Mouse (Mus musculus) induced T-regulatory cell, adult 2 months (primary cell): Measurements from ENCODE around the gene Ralgps1.

Experiments used
- DNase-seq: peaks from one replicate; pipeline ENCODE4 v3.0.0-alpha.2; 2012; ENCODE audit warnings: low read depth

The Ralgps1 gene

GRCm38 (mm10) chr2:33370777-33371647 lies at the start of gene Ralgps1:
Ralgps1 (minus strand) TSS chr2:33371486.
- DNase-seq: peak; percentile 95

GRCm38 (mm10) chr2:33417454-33417853 lies 46.2 kb upstream of the Ralgps1 start:
- DNase-seq: no peak

GRCm38 (mm10) chr2:33414019-33414418 lies 42.7 kb upstream of the Ralgps1 start:
- DNase-seq: no peak

GRCm38 (mm10) chr2:33412111-33412510 lies 40.8 kb upstream of the Ralgps1 start:
- no peak for DNase-seq

GRCm38 (mm10) chr2:33403511-33404003 lies 32.3 kb upstream of the Ralgps1 start:
- peak; percentile 11 for DNase-seq

- no peak for DNase-seq
Observed at GRCm38 (mm10) chr2:33402638-33403037, 31.4 kb upstream of the Ralgps1 start.

GRCm38 (mm10) chr2:33402236-33402635 lies 30.9 kb upstream of the Ralgps1 start:
- DNase-seq: peak; percentile 60

GRCm38 (mm10) chr2:33401217-33401616 lies 29.9 kb upstream of the Ralgps1 start:
- DNase-seq: peak; percentile 8

GRCm38 (mm10) chr2:33400541-33400940 lies 29.3 kb upstream of the Ralgps1 start:
- DNase-seq: no peak

- no peak for DNase-seq
Observed at GRCm38 (mm10) chr2:33399091-33399490, 27.8 kb upstream of the Ralgps1 start.

GRCm38 (mm10) chr2:33397036-33397435 lies 25.8 kb upstream of the Ralgps1 start:
- DNase-seq: no peak

- DNase-seq: no peak
Observed at GRCm38 (mm10) chr2:33395053-33395452, 23.8 kb upstream of the Ralgps1 start.

- DNase-seq: no peak
Observed at GRCm38 (mm10) chr2:33393951-33394635, 22.8 kb upstream of the Ralgps1 start.

- DNase-seq: no peak
Observed at GRCm38 (mm10) chr2:33393021-33393420, 21.7 kb upstream of the Ralgps1 start.

GRCm38 (mm10) chr2:33371648-33372408 lies 542 bp upstream of the Ralgps1 start:
- no peak for DNase-seq

GRCm38 (mm10) chr2:33370276-33370776 lies 960 bp downstream of the Ralgps1 start:
- no peak for DNase-seq

- DNase-seq: peak; percentile 15
Observed at GRCm38 (mm10) chr2:33369453-33369852, 1.8 kb downstream of the Ralgps1 start.

- DNase-seq: no peak
Observed at GRCm38 (mm10) chr2:33368486-33368885, 2.8 kb downstream of the Ralgps1 start.

GRCm38 (mm10) chr2:33365703-33366471 lies 5.4 kb downstream of the Ralgps1 start:
- DNase-seq: no peak

- DNase-seq: no peak
Observed at GRCm38 (mm10) chr2:33364656-33365055, 6.6 kb downstream of the Ralgps1 start.

- DNase-seq: no peak
Observed at GRCm38 (mm10) chr2:33363890-33364289, 7.4 kb downstream of the Ralgps1 start.
